Mouse (Mus musculus): ENCODE results near the gene B2m.
"Not testable (repeated sequence)": the region's sequence is repeated elsewhere in the genome, so short reads cannot be mapped to it uniquely, and the experiment has no call there.

Gene B2m

GRCm38 (mm10) chr2:122147508-122148241, at the start of gene B2m:
Gene B2m, plus strand, starts transcription at chr2:122147686.
- peak; percentile 97 for DNase-seq (ENCODE audit: low spot score)

DNA sequence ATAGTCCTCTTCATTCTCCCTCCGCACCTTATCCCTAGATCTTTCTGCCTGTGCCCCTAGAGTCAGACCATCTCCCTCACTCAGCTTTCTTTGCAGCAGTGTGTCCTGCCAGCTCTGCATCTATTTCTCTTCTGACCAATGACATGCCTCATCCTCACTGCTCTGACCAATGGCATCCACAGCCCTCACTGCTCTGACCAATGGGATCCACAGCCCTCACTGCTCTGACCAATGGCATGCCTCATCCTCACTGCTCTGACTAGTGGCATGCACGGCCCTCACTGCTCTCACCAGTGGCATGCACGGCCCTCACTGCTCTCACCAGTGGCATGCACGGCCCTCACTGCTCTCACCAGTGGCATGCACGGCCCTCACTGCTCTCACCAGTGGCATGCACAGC, 49.8 kb upstream of the B2m start:
- DNase-seq (ENCODE audit: low spot score) = not testable (repeated sequence)

DNA sequence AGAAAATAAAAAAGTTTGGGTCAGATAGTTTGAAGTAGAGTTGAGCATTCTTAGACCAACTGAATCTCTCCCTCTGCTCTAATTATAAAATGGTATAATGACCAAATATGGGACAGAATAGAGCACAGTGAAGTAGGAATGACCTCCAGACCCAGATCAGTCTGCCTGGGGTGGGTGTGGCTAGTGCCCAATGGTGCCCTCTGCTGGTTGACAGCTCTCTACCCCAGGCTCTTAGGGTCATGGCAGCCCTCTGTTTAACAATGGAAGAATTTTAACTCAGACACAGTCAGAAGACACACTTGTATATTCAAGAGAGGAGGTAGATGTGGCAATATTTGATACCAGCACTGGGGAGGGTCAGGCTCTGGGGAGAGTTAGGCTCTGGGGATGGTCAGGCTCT, 45.4 kb upstream of the B2m start:
- DNase-seq (ENCODE audit: low spot score) = no peak

DNA sequence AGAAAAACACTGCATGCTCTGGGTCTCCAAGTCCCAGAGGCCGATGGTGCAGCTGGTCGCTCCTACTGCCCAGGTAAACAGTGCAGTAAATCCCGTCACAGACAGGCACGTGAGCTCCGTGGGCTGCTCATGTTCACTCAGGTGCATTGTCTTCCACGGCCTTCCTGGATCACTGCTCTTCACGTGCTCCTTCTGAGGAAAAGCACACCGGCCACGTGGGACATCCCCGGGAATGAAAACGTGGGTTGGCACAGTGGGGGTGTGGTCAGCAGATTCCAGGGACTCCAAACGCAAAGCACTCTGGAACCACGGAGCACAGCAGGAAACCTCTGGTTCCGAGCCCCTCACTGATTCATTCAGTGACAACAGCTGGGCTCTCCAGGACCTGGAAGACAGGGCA, 39.4 kb upstream of the B2m start:
- DNase-seq (ENCODE audit: low spot score) = no peak

DNA sequence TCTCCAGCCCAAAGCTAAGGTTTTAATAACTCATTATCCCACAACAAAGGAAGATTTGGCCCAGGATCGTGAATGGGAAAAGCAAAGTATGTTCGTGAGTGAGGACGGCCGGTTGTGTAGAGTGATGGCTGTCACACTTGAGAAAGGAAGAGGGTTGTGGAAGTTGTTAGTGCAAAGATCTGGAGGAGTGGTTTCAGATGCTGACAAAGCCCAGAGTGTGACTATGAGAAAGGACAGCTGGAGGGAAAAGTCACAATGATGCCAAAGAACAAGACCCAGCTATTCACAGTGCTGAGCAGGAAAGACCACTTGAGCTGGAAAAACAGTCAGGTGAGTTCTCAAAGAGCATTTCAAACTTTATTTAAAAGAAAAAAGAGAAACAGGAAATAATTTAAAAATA, 37.8 kb upstream of the B2m start:
- DNase-seq (ENCODE audit: low spot score) = no peak

GRCm38 (mm10) chr2:122116888-122117287, 30.6 kb upstream of the B2m start:
- DNase-seq (ENCODE audit: low spot score) = no peak

GRCm38 (mm10) chr2:122117961-122118958, 29.2 kb upstream of the B2m start, which contains the start of gene Spg11:
Gene Spg11, minus strand, starts transcription at chr2:122118386.
- DNase-seq (ENCODE audit: low spot score) = peak; percentile 96

GRCm38 (mm10) chr2:122125680-122126572, 21.6 kb upstream of the B2m start:
- DNase-seq (ENCODE audit: low spot score) = no peak

- DNase-seq (ENCODE audit: low spot score) = no peak
Measured at GRCm38 (mm10) chr2:122126765-122127347, 20.6 kb upstream of the B2m start.

- no peak for DNase-seq (ENCODE audit: low spot score)
Measured at GRCm38 (mm10) chr2:122127635-122128034, 19.9 kb upstream of the B2m start.

DNA sequence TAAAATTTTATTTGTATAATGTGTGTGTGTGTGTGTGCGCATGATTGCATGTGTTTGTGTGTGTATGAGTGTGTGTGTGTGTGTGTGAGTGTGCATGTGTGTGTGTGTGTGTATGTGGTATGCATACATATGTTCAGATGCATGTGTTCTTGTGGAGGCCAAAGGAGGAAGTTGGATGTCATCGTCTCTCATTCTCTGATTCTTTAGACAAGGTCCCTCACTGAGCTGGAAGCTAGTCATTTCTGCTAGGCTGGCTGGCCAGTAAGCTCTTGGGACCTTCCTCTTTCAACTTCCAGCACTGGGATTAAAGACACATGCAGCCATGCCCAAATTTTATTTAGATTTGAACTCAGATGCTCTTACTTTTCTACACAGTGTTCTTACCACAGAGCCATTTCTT, 15.4 kb upstream of the B2m start:
- no peak for DNase-seq (ENCODE audit: low spot score)

- DNase-seq (ENCODE audit: low spot score) = no peak
Measured at GRCm38 (mm10) chr2:122132618-122133017, 14.9 kb upstream of the B2m start.

DNA sequence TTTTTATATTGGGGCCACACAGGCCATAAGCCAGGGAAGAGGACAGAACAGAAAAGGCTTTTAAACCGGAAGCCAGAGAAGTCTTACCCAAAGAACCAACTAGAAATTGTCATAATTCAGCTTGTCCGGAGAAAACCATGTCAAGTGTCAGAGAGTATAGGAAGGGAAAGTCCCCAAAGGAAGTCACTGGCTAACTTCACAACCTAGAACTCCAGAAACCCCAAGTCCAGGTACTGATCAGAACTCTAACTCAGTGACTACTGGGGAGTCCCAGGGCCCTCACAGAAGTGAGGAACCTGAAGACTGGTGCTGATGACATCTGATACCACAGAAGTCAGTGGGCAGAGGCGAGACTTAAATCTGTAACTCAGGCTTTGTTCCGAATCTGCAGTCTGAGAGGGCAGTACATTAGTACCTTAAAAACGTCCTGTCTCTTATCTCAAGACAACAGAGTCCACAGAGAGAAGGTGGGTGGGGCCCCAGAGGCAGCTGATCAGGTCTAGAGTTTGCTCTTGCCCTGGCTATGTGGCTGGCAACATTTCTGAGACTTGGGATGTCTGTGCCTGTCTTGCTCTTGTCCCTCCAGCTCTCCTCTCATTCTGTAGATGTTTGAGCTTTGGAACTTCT, 9.5 kb upstream of the B2m start:
- no peak for DNase-seq (ENCODE audit: low spot score)

DNA sequence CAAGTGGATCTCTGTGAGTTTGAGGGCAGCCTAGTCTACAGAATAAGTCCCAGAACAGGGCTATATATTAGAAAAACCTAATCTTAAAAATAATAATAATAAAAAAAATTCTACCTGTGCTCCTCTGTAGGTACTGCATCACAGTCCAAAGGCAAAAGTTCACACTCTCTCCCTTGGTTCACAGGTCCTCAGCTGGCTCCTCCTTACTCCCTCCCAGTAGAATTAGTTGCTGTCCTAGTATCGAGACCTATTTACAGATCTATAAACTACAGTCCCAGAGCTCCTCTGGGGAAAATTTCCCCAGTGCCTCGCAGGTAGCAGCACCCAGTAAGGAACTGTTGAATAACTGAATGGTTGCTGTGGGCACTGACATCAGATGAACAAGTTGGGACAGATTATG, 6.7 kb upstream of the B2m start:
- no peak for DNase-seq (ENCODE audit: low spot score)

GRCm38 (mm10) chr2:122141332-122141967, 6.0 kb upstream of the B2m start:
- no peak for DNase-seq (ENCODE audit: low spot score)

- no peak for DNase-seq (ENCODE audit: low spot score)
Measured at GRCm38 (mm10) chr2:122143111-122143510, 4.4 kb upstream of the B2m start.

GRCm38 (mm10) chr2:122145756-122146155, 1.7 kb upstream of the B2m start:
- DNase-seq (ENCODE audit: low spot score) = no peak

- peak; percentile 76 for DNase-seq (ENCODE audit: low spot score)
Measured at GRCm38 (mm10) chr2:122146687-122147086, 799 bp upstream of the B2m start.

GRCm38 (mm10) chr2:122148242-122148917, 894 bp downstream of the B2m start:
- DNase-seq (ENCODE audit: low spot score) = peak; percentile 67

DNA sequence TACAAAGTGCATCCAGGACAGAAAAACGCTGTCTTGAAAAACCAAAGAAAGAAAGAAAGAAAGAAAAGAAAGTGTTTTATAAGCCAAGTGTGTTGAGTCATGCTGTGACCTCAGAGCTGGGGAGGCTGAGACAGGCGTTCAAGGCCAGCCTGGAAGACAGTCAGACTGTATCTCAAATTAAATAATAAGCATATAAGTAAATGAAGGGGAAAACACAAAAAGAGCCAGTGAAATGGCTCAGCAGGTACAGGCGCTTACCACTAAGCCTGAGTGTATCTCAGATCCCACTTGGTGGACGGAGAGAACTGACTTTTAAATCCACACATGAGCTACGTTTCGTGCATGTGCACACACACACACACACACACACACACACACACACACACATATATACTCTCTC, 1.8 kb downstream of the B2m start:
- no peak for DNase-seq (ENCODE audit: low spot score)

Data from MN1 (cell line).